Mouse (Mus musculus) G1E (cell line): ENCODE measurements around the gene Nav1. TPM values are rescaled to one million over a fixed set of nuclear protein-coding genes. Genes with fewer than 3 reads are reported as not detected.

Experiments used
- ATAC-seq: 2 replicates; pipeline ENCODE4 v1.8.0; 2016; ENCODE audit warnings: mild to moderate bottlenecking; ENCODE audit not compliant: insufficient number of reproducible peaks, poor library complexity, low FRiP score, severe bottlenecking; ENCODE audit errors: extremely low read depth
- DNase-seq: peaks from one replicate; pipeline ENCODE4 v3.0.0; 2012; ENCODE audit warnings: low spot score
- H3K27me3 ChIP-seq: 2 replicates; pipeline ENCODE4 v1.6.1; 2012; ENCODE audit warnings: mild to moderate bottlenecking, low read length, inconsistent platforms; ENCODE audit not compliant: insufficient read depth
- H3K36me3 ChIP-seq: replicated peaks from 2 replicates; pipeline ENCODE3; 2012; ENCODE audit warnings: mild to moderate bottlenecking, inconsistent platforms
- H3K4me1 ChIP-seq: 2 replicates; pipeline ENCODE4 v1.6.1; 2012; ENCODE audit warnings: low read depth, low read length, inconsistent platforms, mixed read lengths; ENCODE audit not compliant: insufficient read depth
- H3K4me3 ChIP-seq: 2 replicates; pipeline ENCODE4 v1.5.1; 2012; ENCODE audit warnings: low read depth, mild to moderate bottlenecking, inconsistent platforms, low read length, moderate library complexity, mixed read lengths
- H3K9me3 ChIP-seq: replicated peaks from 2 replicates; pipeline ENCODE4 v1.6.1; 2012; ENCODE audit warnings: inconsistent platforms
- CTCF ChIP-seq: IDR thresholded peaks from 2 replicates; pipeline ENCODE4 v1.5.1; 2012; ENCODE audit warnings: low read depth, low read length, inconsistent platforms, mixed read lengths
- GATA1 ChIP-seq: IDR thresholded peaks from 2 replicates; pipeline ENCODE4 v1.6.1; 2012; ENCODE audit warnings: borderline replicate concordance, low read length, inconsistent platforms, mixed read lengths
- GATA2 ChIP-seq: IDR thresholded peaks from 2 replicates; pipeline ENCODE4 v1.6.1; 2012; ENCODE audit warnings: low read depth, low read length, inconsistent platforms, borderline replicate concordance
- POLR2AphosphoS5 ChIP-seq: IDR thresholded peaks from 2 replicates; pipeline ENCODE4 v1.6.1; 2012; ENCODE audit warnings: low read depth, low read length, inconsistent platforms; ENCODE audit not compliant: insufficient replicate concordance
- TAL1 ChIP-seq: conservative IDR thresholded peaks from 2 replicates; pipeline ENCODE4 v1.6.1; 2012; ENCODE audit warnings: low read depth, low read length, inconsistent platforms, mixed read lengths
- polyA plus RNA-seq: library from polyadenylated mRNA; stranded (reverse); fragments of >175 nt; gene quantifications from 2 replicates; pipeline ENCODE4 v1.2.3, GENCODE M21; 2012
- total RNA-seq, 2 experiments: library from RNA; stranded (forward) in 1 of 2; stranded (reverse) in 1 of 2; fragments of 200-1000 nt in 1 of 2; fragments of >200 nt in 1 of 2; fragmentation: Nextera tagmentation in 1 of 2; gene quantifications; 2 replicates each; pipeline ENCODE4 v1.2.3; 2014 to 2017

The Nav1 gene
- total and polyA plus RNA-seq, 3 experiments: 0.22 TPM; not detected in 2

GRCm38 (mm10) chr1:135426645-135427044, 180.4 kb downstream of the Nav1 start:
- DNase-seq (no peak), ATAC-seq (no peak)
- Histone ChIP-seq H3K9me3 (no peaks in the 10 kb centered on the region), H3K4me1 (peaks cover 29% of the 10 kb centered on the region), H3K27me3 (no peaks in the 10 kb centered on the region), H3K4me3 (no peak overlapping the region), H3K36me3 (peaks cover 66% of the 10 kb centered on the region)
- TF ChIP-seq CTCF (no peak), GATA1 (no peak), POLR2AphosphoS5 (no peak), TAL1 (no peak), GATA2 (no peak)

- H3K36me3 ChIP-seq: peaks cover 89% of the 10 kb centered on the region
- no peak for ATAC-seq
- no peak overlapping the region for H3K4me3 ChIP-seq
- no peaks in the 10 kb centered on the region for H3K9me3 ChIP-seq
- no peaks in the 10 kb centered on the region for H3K27me3 ChIP-seq
- TF ChIP-seq GATA1: no peak
- no peak for TF ChIP-seq POLR2AphosphoS5
- no peak for TF ChIP-seq CTCF
- TF ChIP-seq GATA2: no peak
- TF ChIP-seq TAL1: no peak
- no peaks in the 10 kb centered on the region for H3K4me1 ChIP-seq
- DNase-seq: no peak
Observed at GRCm38 (mm10) chr1:135422772-135423171, 184.3 kb downstream of the Nav1 start.

- H3K36me3 ChIP-seq: peaks cover 91% of the 10 kb centered on the region
Observed at GRCm38 (mm10) chr1:135413996-135414395, 193.1 kb downstream of the Nav1 start.

GRCm38 (mm10) chr1:135412130-135412529, 195.0 kb downstream of the Nav1 start:
- H3K9me3 ChIP-seq: no peaks in the 10 kb centered on the region
- DNase-seq (no peak), ATAC-seq (no peak)
- TF ChIP-seq GATA2: no peak
- no peak for TF ChIP-seq GATA1
- no peaks in the 10 kb centered on the region for H3K4me1 ChIP-seq
- peaks cover 90% of the 10 kb centered on the region for H3K36me3 ChIP-seq
- no peaks in the 10 kb centered on the region for H3K27me3 ChIP-seq
- no peak overlapping the region for H3K4me3 ChIP-seq

More at GRCm38 (mm10) chr1:135413996-135414395, 193.1 kb downstream of the Nav1 start:
- Histone ChIP-seq H3K27me3 (no peaks in the 10 kb centered on the region), H3K4me3 (no peak overlapping the region), H3K4me1 (no peaks in the 10 kb centered on the region), H3K9me3 (no peaks in the 10 kb centered on the region)
- ATAC-seq (no peak), DNase-seq (no peak)
- TF ChIP-seq TAL1 (no peak), GATA2 (no peak), GATA1 (no peak), CTCF (no peak), POLR2AphosphoS5 (no peak)

- no peak for ATAC-seq
- no peak for DNase-seq
- Histone ChIP-seq H3K4me1 (no peaks in the 10 kb centered on the region), H3K9me3 (no peaks in the 10 kb centered on the region), H3K27me3 (no peaks in the 10 kb centered on the region), H3K36me3 (peaks cover 89% of the 10 kb centered on the region), H3K4me3 (no peak overlapping the region)
- no peak for TF ChIP-seq CTCF
- no peak for TF ChIP-seq TAL1
Observed at GRCm38 (mm10) chr1:135410967-135411366, 196.1 kb downstream of the Nav1 start.

- Histone ChIP-seq H3K27me3 (no peaks in the 10 kb centered on the region), H3K9me3 (no peaks in the 10 kb centered on the region), H3K36me3 (peaks cover 92% of the 10 kb centered on the region), H3K4me3 (no peak overlapping the region), H3K4me1 (no peaks in the 10 kb centered on the region)
- no peak for DNase-seq
- TF ChIP-seq TAL1 (no peak), CTCF (no peak), POLR2AphosphoS5 (no peak), GATA2 (no peak), GATA1 (no peak)
- ATAC-seq: no peak
Observed at GRCm38 (mm10) chr1:135408973-135409372, 198.1 kb downstream of the Nav1 start.

- no peaks in the 10 kb centered on the region for H3K9me3 ChIP-seq
- H3K27me3 ChIP-seq: no peaks in the 10 kb centered on the region
- no peaks in the 10 kb centered on the region for H3K4me1 ChIP-seq
- peaks cover 95% of the 10 kb centered on the region for H3K36me3 ChIP-seq
- H3K4me3 ChIP-seq: no peak overlapping the region
- ATAC-seq (no peak), DNase-seq (no peak)
- TF ChIP-seq CTCF (no peak), POLR2AphosphoS5 (no peak), GATA2 (no peak), GATA1 (no peak), TAL1 (no peak)
Observed at GRCm38 (mm10) chr1:135405356-135405755, 201.7 kb downstream of the Nav1 start.
